ENCODE assay signal across 21 mouse cellular contexts in the genomic region with DNA sequence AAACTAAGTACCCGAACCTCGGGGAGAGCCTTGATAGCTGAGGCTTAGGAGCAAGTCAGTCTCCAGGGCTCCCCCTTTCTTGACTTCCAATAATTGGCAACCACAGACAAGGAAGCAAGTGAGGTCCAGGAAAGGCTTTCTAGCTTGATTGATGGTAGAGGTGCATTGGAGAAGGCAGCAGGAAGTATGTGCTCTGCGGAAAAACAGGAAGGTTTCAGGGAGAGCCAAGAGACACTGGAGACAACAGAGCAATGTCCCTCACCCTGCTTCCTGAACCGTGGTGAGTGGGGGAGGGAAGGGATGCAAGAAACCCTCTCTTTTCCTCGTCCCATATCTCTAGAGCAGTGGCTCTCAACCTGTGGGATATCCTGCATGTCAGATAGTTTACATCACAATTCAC.
DNase-seq lines count a peak whose midpoint lies in the region; ATAC-seq lines count a peak whose summit lies in the region.
"Had no signal": no experiment of that assay in that cellular context is flagged by ENCODE, and none has a peak within 500 bp of the region (broad histone marks: within the 10 kb centered on the region; RNA-seq: fewer than 3 reads in every experiment).

No protein-coding gene starts in this region.

- no peaks in the 10 kb centered on the region for H3K36me3 ChIP-seq in heart, embryonic 12.5 days
- H3K36me3 ChIP-seq in liver, embryonic 16.5 days (ENCODE audit: control insufficient read depth, insufficient read depth) = no peaks in the 10 kb centered on the region
- no peaks in the 10 kb centered on the region for H3K36me3 ChIP-seq in liver, embryonic 11.5 days (ENCODE audit: control insufficient read depth, insufficient read depth, low read length)
- H3K36me3 ChIP-seq: embryonic facial prominence, embryonic 13.5 days; forebrain, embryonic 15.5 days; G1E; hindbrain, embryonic 15.5 days had no signal

- no peaks in the 10 kb centered on the region for H3K27me3 ChIP-seq in heart, embryonic 12.5 days (replicated peaks)
- H3K27me3 ChIP-seq in liver, embryonic 16.5 days (ENCODE audit: control insufficient read depth, insufficient read depth, low read depth, low read length) = no peaks in the 10 kb centered on the region
- no peaks in the 10 kb centered on the region for H3K27me3 ChIP-seq in liver, embryonic 11.5 days (replicated peaks; ENCODE audit: control insufficient read depth, insufficient read depth, low read length)
- H3K27me3 ChIP-seq: embryonic facial prominence, embryonic 13.5 days; forebrain, embryonic 15.5 days; hindbrain, embryonic 15.5 days had no signal

- H3K27ac ChIP-seq in heart, embryonic 12.5 days (ENCODE audit: poor library complexity, severe bottlenecking) = no peak overlapping the region
- H3K27ac ChIP-seq in liver, embryonic 16.5 days (ENCODE audit: low read length) = no peak overlapping the region
- H3K27ac ChIP-seq in liver, embryonic 11.5 days (ENCODE audit: low read depth, low read length) = no peak overlapping the region
- H3K27ac ChIP-seq: embryonic facial prominence, embryonic 13.5 days; forebrain, embryonic 15.5 days; hindbrain, embryonic 15.5 days; liver, embryonic 14.5 days had no signal

- peaks cover 17% of the 10 kb centered on the region for H3K4me1 ChIP-seq in heart, embryonic 12.5 days (replicated peaks)
- H3K4me1 ChIP-seq in liver, embryonic 16.5 days (ENCODE audit: control insufficient read depth, low read depth, low read length) = no peaks in the 10 kb centered on the region; the same call in 1 of the 2 replicates
- H3K4me1 ChIP-seq in liver, embryonic 11.5 days (replicated peaks; ENCODE audit: control insufficient read depth, insufficient read depth, low read length) = no peaks in the 10 kb centered on the region; the same call in 1 of the 2 replicates

- H3K9ac ChIP-seq in heart, embryonic 12.5 days = no peak overlapping the region
- H3K9ac ChIP-seq in liver, embryonic 16.5 days (ENCODE audit: low read depth, low read length) = no peak overlapping the region
- H3K9ac ChIP-seq in liver, embryonic 11.5 days (ENCODE audit: low read depth, low read length) = no peak overlapping the region
- H3K9ac ChIP-seq: embryonic facial prominence, embryonic 13.5 days; forebrain, embryonic 15.5 days; hindbrain, embryonic 15.5 days; liver, embryonic 14.5 days had no signal

- H3K4me2 ChIP-seq in heart, embryonic 12.5 days = no peak overlapping the region
- no peak overlapping the region for H3K4me2 ChIP-seq in liver, embryonic 16.5 days (ENCODE audit: low read depth, low read length)
- no peak overlapping the region for H3K4me2 ChIP-seq in liver, embryonic 11.5 days
- H3K4me2 ChIP-seq: embryonic facial prominence, embryonic 13.5 days; forebrain, embryonic 15.5 days; hindbrain, embryonic 15.5 days had no signal

- ATAC-seq in heart, embryonic 12.5 days (ENCODE audit: insufficient number of reproducible peaks, low FRiP score) = peak; percentile 64; the same call in 1 of the 2 replicates
- ATAC-seq in liver, embryonic 16.5 days (ENCODE audit: low read depth) = peak; percentile 20; the same call in 1 of the 2 replicates
- ATAC-seq in liver, embryonic 11.5 days (replicated peaks; ENCODE audit: low FRiP score) = no peak
- ATAC-seq: activated CD4-positive, CD25-positive, alpha-beta regulatory T cell, adult 4 months; forebrain, embryonic 15.5 days; midbrain, embryonic 16.5 days had no signal

- 16% methylated on average over 5 of the region's 5 CpGs for WGBS in heart, embryonic 12.5 days
- WGBS in liver, embryonic 16.5 days (ENCODE audit: insufficient replicate concordance) = 8% methylated on average over 5 of the region's 5 CpGs
- WGBS in liver, embryonic 11.5 days = 13% methylated on average over 5 of the region's 5 CpGs

- no peak overlapping the region for H3K4me3 ChIP-seq in heart, embryonic 12.5 days
- no peak overlapping the region for H3K4me3 ChIP-seq in liver, embryonic 16.5 days (ENCODE audit: low read depth, low read length)
- H3K4me3 ChIP-seq in liver, embryonic 11.5 days (ENCODE audit: low read depth, low read length) = no peak overlapping the region
- H3K4me3 ChIP-seq: embryonic facial prominence, embryonic 13.5 days; forebrain, embryonic 15.5 days; hindbrain, embryonic 15.5 days had no signal

- H3K9me3 ChIP-seq in heart, embryonic 12.5 days (replicated peaks) = no peaks in the 10 kb centered on the region
- no peaks in the 10 kb centered on the region for H3K9me3 ChIP-seq in liver, embryonic 16.5 days (replicated peaks; ENCODE audit: control insufficient read depth, low read length)
- H3K9me3 ChIP-seq in liver, embryonic 11.5 days (ENCODE audit: control insufficient read depth, low read length) = no peaks in the 10 kb centered on the region
- H3K9me3 ChIP-seq: embryonic facial prominence, embryonic 13.5 days; forebrain, embryonic 15.5 days; hindbrain, embryonic 15.5 days had no signal

- no peak for DNase-seq in heart, postnatal 4 days
- no peak for DNase-seq in liver, embryonic 11.5 days (ENCODE audit: low spot score)
- DNase-seq in kidney, adult 9 months = peak; percentile 38
- DNase-seq in kidney, postnatal 14 days = peak; percentile 52
- no peak for DNase-seq in natural killer cell, adult 2 months (ENCODE audit: low spot score in 2 of 2)
- no peak for DNase-seq in ovary, adult 18-20 months (ENCODE audit: low spot score)
- DNase-seq: adrenal gland, postnatal 10 days; cerebellum, adult 9-10 months; gastrocnemius, postnatal 14 days; heart, adult 18-20 months; heart, postnatal 14 days; retina, postnatal 1 day had no signal

Comparison
In these comparisons a context has a peak if more than half of its experiments do, and no peak if none do; other contexts are left out.
1. DNase-seq: peak in kidney, adult 9 months (single experiment) and kidney, postnatal 14 days (single experiment); none in heart, postnatal 4 days (single experiment), liver, embryonic 11.5 days (single experiment), natural killer cell, adult 2 months (0 of 2) and ovary, adult 18-20 months (single experiment).